Mouse (Mus musculus) embryonic facial prominence, embryonic 14.5 days (tissue): ENCODE measurements around the gene Rgcc. TPM values are rescaled to one million over a fixed set of nuclear protein-coding genes. Genes with fewer than 3 reads are reported as not detected.

Experiments
- ATAC-seq: fragments of 200-750 bp; cut with Nextera tagmentation; 2 replicates; pipeline ENCODE4 v1.8.0; 2017; ENCODE audit warnings: low read depth, moderate number of reproducible peaks, moderate TSS enrichment
- DNase-seq: peaks from one replicate; pipeline ENCODE4 v3.0.0-alpha.2; 2015; ENCODE audit warnings: low spot score
- H3K27ac ChIP-seq: fragments of 300-500 bp; sonication (generic); replicated peaks from 2 replicates; pipeline ENCODE4 v1.5.1; 2014; ENCODE audit warnings: low read depth, mild to moderate bottlenecking, low read length, moderate library complexity
- H3K27me3 ChIP-seq: fragments of 300-500 bp; sonication (generic); replicated peaks from 2 replicates; pipeline ENCODE4 v1.6.1; 2014; ENCODE audit warnings: low read length; ENCODE audit not compliant: control insufficient read depth, insufficient read depth
- H3K36me3 ChIP-seq: fragments of 300-500 bp; sonication (generic); 2 replicates; pipeline ENCODE4 v1.6.1; 2014; ENCODE audit warnings: low read length, mixed read lengths; ENCODE audit not compliant: control insufficient read depth, insufficient read depth
- H3K4me1 ChIP-seq: fragments of 300-500 bp; sonication (generic); 2 replicates; pipeline ENCODE4 v1.6.1; 2014; ENCODE audit warnings: antibody characterized with exemption, low read length; ENCODE audit not compliant: control insufficient read depth, insufficient read depth
- H3K4me2 ChIP-seq: fragments of 300-500 bp; sonication (generic); 2 replicates; pipeline ENCODE4 v1.6.1; 2014; ENCODE audit warnings: low read depth, mild to moderate bottlenecking, low read length, moderate library complexity, mixed read lengths
- H3K4me3 ChIP-seq: fragments of 300-500 bp; sonication (generic); 2 replicates; pipeline ENCODE4 v1.5.1; 2014; ENCODE audit warnings: low read depth, mild to moderate bottlenecking, low read length
- H3K9ac ChIP-seq: fragments of 300-500 bp; sonication (generic); 2 replicates; pipeline ENCODE4 v1.6.1; 2014; ENCODE audit warnings: low read depth, mild to moderate bottlenecking, low read length, moderate library complexity, mixed read lengths
- H3K9me3 ChIP-seq: fragments of 300-500 bp; sonication (generic); 2 replicates; pipeline ENCODE4 v1.6.1; 2016; ENCODE audit warnings: low read length; ENCODE audit not compliant: control insufficient read depth
- WGBS: fragments of 180-500 bp; shearing (Covaris S2); extraction: QIAGEN DNeasy Blood & Tissue Kit; methylation state at CpG from one replicate; pipeline ENCODE4 v1.1.7; 2014; 5-methylcytosine and 5-hydroxymethylcytosine counted together
- polyA plus RNA-seq: library from polyadenylated mRNA; unstranded; fragments of >200 nt; fragmentation: Nextera tagmentation; extraction: Ambion mirVana; gene quantifications from 2 replicates; pipeline ENCODE4 v1.2.1, GENCODE M21; 2014

Gene Rgcc
- polyA plus RNA-seq, 1 experiment from 2014 or later: 89.5 TPM

DNA sequence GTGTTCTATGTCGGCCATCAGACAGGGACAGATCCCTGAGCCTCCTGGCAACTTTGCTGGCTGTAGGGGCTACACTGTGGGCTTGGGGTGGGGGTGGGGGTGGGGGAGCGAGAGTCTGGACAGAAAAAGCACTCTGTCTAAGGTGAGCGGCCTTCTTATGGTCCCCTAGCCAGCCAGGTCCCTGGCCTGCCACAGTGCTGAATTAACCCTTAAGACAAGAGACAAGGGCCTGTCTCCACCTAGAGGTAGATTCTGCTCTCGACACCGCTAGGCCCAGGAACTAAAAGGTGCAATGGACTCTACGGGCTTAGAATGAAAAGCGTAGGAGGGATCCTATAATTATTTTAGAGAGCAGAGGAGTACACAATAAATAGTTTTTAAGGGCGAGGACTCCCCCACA lies 19.7 kb upstream of the Rgcc start:
- DNase-seq: peak; percentile 74
- no peaks in the 10 kb centered on the region for H3K27me3 ChIP-seq
- H3K4me3 ChIP-seq: no peak overlapping the region
- H3K27ac ChIP-seq: no peak overlapping the region
- H3K4me2 ChIP-seq: no peak overlapping the region
- H3K9ac ChIP-seq: no peak overlapping the region
- peak; percentile 76 for ATAC-seq
- 23% methylated on average over 8 of the region's 8 CpGs for WGBS
- H3K9me3 ChIP-seq: no peaks in the 10 kb centered on the region
- H3K36me3 ChIP-seq: no peaks in the 10 kb centered on the region
- H3K4me1 ChIP-seq: no peaks in the 10 kb centered on the region

GRCm38 (mm10) chr14:79317602-79318001 lies 16.2 kb upstream of the Rgcc start:
- peaks cover 10% of the 10 kb centered on the region for H3K4me1 ChIP-seq
- H3K27me3 ChIP-seq: no peaks in the 10 kb centered on the region
- no peak overlapping the region for H3K4me3 ChIP-seq
- DNase-seq (no peak), ATAC-seq (no peak)
- H3K36me3 ChIP-seq: no peaks in the 10 kb centered on the region
- H3K9me3 ChIP-seq: no peaks in the 10 kb centered on the region
- WGBS: 53% methylated on average over 2 of the region's 2 CpGs
- H3K9ac ChIP-seq: no peak overlapping the region
- H3K4me2 ChIP-seq: no peak overlapping the region
- 0 out of 2 replicates have a peak overlapping the region, but pooled peaks have one; percentile 2 for H3K27ac ChIP-seq

DNA sequence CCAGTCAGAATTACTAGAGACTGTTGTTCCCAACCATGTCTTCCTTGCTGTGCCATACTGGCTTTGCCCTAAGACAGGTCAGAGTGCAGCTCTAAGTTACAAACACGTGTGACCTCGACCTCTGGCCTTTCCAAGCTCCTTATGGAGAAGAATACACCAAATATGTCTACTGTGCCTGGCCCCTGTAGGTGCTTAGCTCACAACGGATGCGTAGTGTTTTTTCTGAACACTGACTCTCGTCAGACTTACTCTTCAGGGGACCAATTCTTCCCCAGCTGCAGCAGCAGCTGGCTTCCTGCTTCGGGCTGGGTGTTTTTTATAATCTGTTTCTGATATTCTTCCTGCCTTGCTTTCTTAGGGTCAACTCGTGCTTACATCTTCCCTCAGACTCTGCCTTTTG lies 14.4 kb upstream of the Rgcc start:
- H3K4me3 ChIP-seq: no peak overlapping the region
- H3K9ac ChIP-seq: no peak overlapping the region
- DNase-seq: no peak
- ATAC-seq: no peak
- no peaks in the 10 kb centered on the region for H3K36me3 ChIP-seq
- H3K4me1 ChIP-seq: peaks cover 15% of the 10 kb centered on the region
- H3K4me2 ChIP-seq: no peak overlapping the region
- H3K9me3 ChIP-seq: no peaks in the 10 kb centered on the region
- H3K27me3 ChIP-seq: no peaks in the 10 kb centered on the region
- H3K27ac ChIP-seq: no peak overlapping the region
- 35% methylated on average over 7 of the region's 7 CpGs for WGBS

- 71% methylated on average over 12 of the region's 12 CpGs for WGBS
Observed at GRCm38 (mm10) chr14:79314245-79315010, 13.0 kb upstream of the Rgcc start.

DNA sequence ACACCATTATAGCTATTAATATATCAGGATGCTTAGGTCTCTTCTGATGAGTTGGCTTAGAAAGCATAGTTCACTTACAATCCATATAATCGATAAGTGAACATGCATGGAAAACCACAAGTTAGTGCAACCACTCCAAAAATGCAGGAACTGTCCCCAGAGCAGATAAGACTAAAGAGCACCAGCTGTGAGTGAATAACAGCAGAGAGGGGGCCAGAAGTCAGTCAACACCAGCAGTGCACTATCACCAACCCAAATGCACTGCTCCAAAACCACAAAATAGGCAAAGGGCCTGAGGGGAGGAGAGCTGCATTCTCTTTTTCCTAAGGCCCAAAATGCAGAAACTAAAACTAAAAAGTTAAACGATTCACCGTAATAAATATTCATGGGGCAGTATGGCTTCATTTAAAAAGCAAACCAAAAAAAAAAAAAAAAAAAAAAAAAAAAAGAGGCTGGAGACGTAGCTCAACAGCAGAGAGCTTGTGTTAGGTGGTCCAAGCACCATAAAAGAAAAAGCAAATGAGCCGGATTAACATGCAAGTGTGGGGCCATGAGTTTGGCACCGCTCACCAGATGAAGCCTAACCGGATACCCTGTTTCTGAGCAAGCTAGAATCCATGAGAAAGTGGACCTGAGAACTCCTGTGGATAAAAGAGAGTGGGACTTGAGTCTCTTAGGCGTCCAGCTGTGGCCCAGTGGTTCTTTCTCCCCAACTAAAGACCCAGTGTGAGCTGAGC lies 12.2 kb upstream of the Rgcc start:
- no peaks in the 10 kb centered on the region for H3K9me3 ChIP-seq
- no peak overlapping the region for H3K9ac ChIP-seq
- H3K27ac ChIP-seq: peak overlapping the region; percentile 76

More at GRCm38 (mm10) chr14:79314245-79315010, 13.0 kb upstream of the Rgcc start:
- no peaks in the 10 kb centered on the region for H3K9me3 ChIP-seq
- H3K4me2 ChIP-seq: no peak overlapping the region
- no peaks in the 10 kb centered on the region for H3K36me3 ChIP-seq
- no peak overlapping the region for H3K4me3 ChIP-seq
- DNase-seq: no peak
- H3K9ac ChIP-seq: no peak overlapping the region
- H3K4me1 ChIP-seq: peaks cover 15% of the 10 kb centered on the region
- ATAC-seq: no peak
- H3K27ac ChIP-seq: peak overlapping the region; percentile 76
- no peaks in the 10 kb centered on the region for H3K27me3 ChIP-seq

DNA sequence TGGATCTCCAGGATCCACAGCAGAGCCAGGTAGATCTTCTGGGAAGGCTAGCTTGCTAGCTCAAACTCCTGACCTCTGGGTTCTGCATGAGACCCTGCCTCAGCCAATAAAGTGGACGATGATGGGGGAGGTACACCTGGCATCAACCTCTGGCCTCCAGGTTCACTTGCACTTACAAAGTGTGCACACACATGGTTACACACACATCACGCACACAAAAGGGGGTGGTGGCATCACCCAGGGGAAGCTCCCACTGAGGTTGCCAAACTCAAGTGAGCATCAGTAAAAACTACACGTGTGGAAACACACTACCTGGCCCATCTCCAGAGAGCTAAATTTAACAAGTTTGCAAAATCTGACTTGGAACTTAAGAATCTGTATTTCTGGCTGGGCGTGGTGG lies 11.3 kb upstream of the Rgcc start:
- ATAC-seq: no peak
- Histone ChIP-seq H3K9me3 (no peaks in the 10 kb centered on the region), H3K4me1 (peaks cover 15% of the 10 kb centered on the region), H3K4me2 (no peak overlapping the region), H3K27me3 (no peaks in the 10 kb centered on the region), H3K9ac (no peak overlapping the region), H3K27ac (no peak overlapping the region), H3K4me3 (no peak overlapping the region), H3K36me3 (no peaks in the 10 kb centered on the region)
- WGBS: 64% methylated on average over 4 of the region's 4 CpGs
- DNase-seq: no peak

More for the DNA sequence above, 12.2 kb upstream of the Rgcc start:
- Histone ChIP-seq H3K36me3 (no peaks in the 10 kb centered on the region), H3K4me2 (no peak overlapping the region), H3K4me3 (no peak overlapping the region), H3K27me3 (no peaks in the 10 kb centered on the region), H3K4me1 (peaks cover 15% of the 10 kb centered on the region)
- peak; percentile 58 for DNase-seq
- WGBS: 53% methylated on average over 8 of the region's 8 CpGs
- ATAC-seq: no peak

DNA sequence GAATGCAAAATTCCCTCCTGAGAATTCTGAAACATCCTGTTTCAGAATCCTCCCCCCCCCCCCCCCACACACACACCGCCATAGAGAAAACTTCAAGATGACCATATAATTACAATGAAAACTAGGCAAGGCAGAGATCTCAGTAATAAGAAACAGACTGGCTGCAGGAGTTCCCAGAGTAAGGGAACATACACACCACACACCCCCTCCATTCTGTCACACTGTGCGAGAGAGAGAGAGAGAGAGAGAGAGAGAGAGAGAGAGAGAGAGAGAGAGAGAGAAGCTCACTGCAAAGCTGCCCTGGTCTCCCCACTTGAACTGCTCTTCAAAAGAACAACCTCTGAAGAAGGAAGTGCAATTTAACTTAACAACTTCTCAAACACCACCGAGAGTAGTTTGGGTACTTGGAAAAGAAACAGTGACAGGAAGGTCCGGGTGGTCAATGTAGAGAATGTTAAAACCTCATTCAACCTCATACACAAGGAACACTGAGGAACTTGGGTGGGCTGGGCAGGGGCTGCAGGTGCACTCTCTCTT lies 10.5 kb upstream of the Rgcc start:
- H3K4me1 ChIP-seq: peaks cover 15% of the 10 kb centered on the region

GRCm38 (mm10) chr14:79309115-79309514 lies 7.7 kb upstream of the Rgcc start:
- Histone ChIP-seq H3K4me3 (no peak overlapping the region), H3K4me2 (no peak overlapping the region), H3K9ac (no peak overlapping the region), H3K36me3 (no peaks in the 10 kb centered on the region), H3K27me3 (no peaks in the 10 kb centered on the region), H3K9me3 (no peaks in the 10 kb centered on the region), H3K27ac (no peak overlapping the region), H3K4me1 (peaks cover 13% of the 10 kb centered on the region)
- 56% methylated on average over 4 of the region's 4 CpGs for WGBS
- DNase-seq (no peak), ATAC-seq (no peak)

More for the DNA sequence above, 10.5 kb upstream of the Rgcc start:
- H3K9me3 ChIP-seq: no peaks in the 10 kb centered on the region
- H3K4me3 ChIP-seq: no peak overlapping the region
- H3K36me3 ChIP-seq: no peaks in the 10 kb centered on the region
- ATAC-seq (peak; percentile 41; the same call in 1 of the 2 replicates), DNase-seq (peak; percentile 56)
- H3K27me3 ChIP-seq: no peaks in the 10 kb centered on the region
- no peak overlapping the region for H3K9ac ChIP-seq
- no peak overlapping the region for H3K27ac ChIP-seq
- H3K4me2 ChIP-seq: no peak overlapping the region
- WGBS: 32% methylated on average over 4 of the region's 4 CpGs
